Mouse (Mus musculus): ENCODE measurements at regions not wholly inside any gene's neighbourhood (a gene's known extent, or its start where the extent isn't known, plus 50 kb on each side); places are given as distances from the start of the nearest gene placed in this dataset.
"Not testable (repeated sequence)": the region's sequence is repeated elsewhere in the genome, so short reads cannot be mapped to it uniquely, and the experiment has no call there.

DNA sequence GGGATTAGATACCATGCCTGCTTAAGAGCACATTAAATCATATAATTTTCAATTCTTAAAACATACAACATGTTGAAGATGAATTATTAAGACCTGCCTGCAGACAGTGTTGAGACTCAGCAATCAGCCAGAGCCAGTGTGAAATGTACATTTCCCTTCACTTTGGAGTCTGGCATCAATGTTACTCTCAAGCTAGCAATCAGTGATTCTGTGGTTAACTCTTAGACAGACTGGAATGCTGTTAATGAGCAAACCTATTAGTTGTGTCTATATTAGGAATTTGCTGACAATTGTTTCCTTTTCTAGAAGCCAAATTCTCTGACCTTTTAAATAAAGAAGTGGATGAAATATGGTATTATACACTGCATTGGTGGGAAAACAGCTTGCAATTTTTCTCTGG lies 342.4 kb upstream of the Nectin3 start:
- H3K9ac ChIP-seq (ENCODE audit: low read depth, low read length): no peak overlapping the region
- H3K27me3 ChIP-seq (ENCODE audit: control insufficient read depth, insufficient read depth, low read depth, low read length): no peaks in the 10 kb centered on the region
- no peak overlapping the region for H3K4me2 ChIP-seq (ENCODE audit: low read depth, low read length)
- H3K4me1 ChIP-seq (ENCODE audit: control insufficient read depth, low read depth, low read length): no peaks in the 10 kb centered on the region
- no peak overlapping the region for H3K4me3 ChIP-seq (ENCODE audit: low read depth, low read length)
- no peak overlapping the region for H3K27ac ChIP-seq (ENCODE audit: low read length)
- no peaks in the 10 kb centered on the region for H3K36me3 ChIP-seq (ENCODE audit: control insufficient read depth, insufficient read depth)
- no peak for ATAC-seq (ENCODE audit: low read depth)
- H3K9me3 ChIP-seq (replicated peaks; ENCODE audit: control insufficient read depth, low read length): no peaks in the 10 kb centered on the region

DNA sequence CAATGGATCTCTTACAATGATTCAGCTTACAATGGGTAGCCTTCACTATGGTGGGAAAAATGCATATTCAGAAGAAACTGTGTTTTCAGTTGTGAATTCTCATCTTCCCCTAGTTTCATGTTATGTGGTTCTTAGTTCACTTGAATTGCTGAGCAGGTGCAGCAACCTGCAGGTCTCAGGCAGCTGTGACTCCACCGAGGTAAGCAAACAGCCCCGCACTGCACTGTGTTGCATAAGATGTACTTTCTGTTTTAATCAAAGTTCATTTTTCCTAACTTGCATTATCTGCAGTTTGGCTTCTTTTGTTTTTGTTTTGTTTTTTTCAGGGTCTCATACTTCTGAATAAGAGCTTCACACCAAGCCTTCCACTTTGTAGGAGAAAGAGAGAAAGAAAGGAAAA lies 326.8 kb upstream of the Nectin3 start:
- no peaks in the 10 kb centered on the region for H3K4me1 ChIP-seq (ENCODE audit: control insufficient read depth, low read depth, low read length)
- no peak overlapping the region for H3K4me2 ChIP-seq (ENCODE audit: low read depth, low read length)
- no peaks in the 10 kb centered on the region for H3K36me3 ChIP-seq (ENCODE audit: control insufficient read depth, insufficient read depth)
- no peak overlapping the region for H3K27ac ChIP-seq (ENCODE audit: low read length)
- WGBS (ENCODE audit: insufficient replicate concordance): 57% methylated on average over 2 of the region's 2 CpGs
- peak; percentile 60 for ATAC-seq (ENCODE audit: low read depth)
- H3K27me3 ChIP-seq (ENCODE audit: control insufficient read depth, insufficient read depth, low read depth, low read length): no peaks in the 10 kb centered on the region
- no peak overlapping the region for H3K4me3 ChIP-seq (ENCODE audit: low read depth, low read length)
- no peaks in the 10 kb centered on the region for H3K9me3 ChIP-seq (replicated peaks; ENCODE audit: control insufficient read depth, low read length)
- no peak overlapping the region for H3K9ac ChIP-seq (ENCODE audit: low read depth, low read length)

DNA sequence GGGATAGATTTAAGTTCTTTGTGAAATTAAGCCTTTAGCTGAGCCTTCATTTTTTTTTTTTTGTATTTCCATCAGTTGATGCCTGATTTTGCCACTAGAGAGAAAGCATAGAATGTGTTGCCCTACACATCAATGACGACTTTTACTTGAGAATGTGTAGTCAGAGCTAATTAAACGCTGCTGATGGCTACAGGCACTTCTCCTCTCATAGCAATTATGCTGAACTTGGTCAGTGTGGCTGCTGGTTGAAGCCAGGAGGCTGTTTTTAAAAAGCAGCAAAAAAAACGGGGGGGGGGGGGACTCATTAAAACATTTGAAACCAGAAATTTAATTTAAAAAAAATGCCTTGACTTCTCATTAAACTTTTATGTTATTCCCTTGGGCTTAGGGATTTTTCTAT lies 324.4 kb upstream of the Nectin3 start:
- Histone ChIP-seq H3K27ac (ENCODE audit: low read length) (no peak overlapping the region), H3K4me3 (ENCODE audit: low read depth, low read length) (no peak overlapping the region), H3K4me2 (ENCODE audit: low read depth, low read length) (no peak overlapping the region), H3K27me3 (ENCODE audit: control insufficient read depth, insufficient read depth, low read depth, low read length) (no peaks in the 10 kb centered on the region), H3K4me1 (ENCODE audit: control insufficient read depth, low read depth, low read length) (no peaks in the 10 kb centered on the region), H3K36me3 (ENCODE audit: control insufficient read depth, insufficient read depth) (no peaks in the 10 kb centered on the region), H3K9ac (ENCODE audit: low read depth, low read length) (no peak overlapping the region), H3K9me3 (replicated peaks; ENCODE audit: control insufficient read depth, low read length) (no peaks in the 10 kb centered on the region)
- 35% methylated on average over 3 of the region's 3 CpGs for WGBS (ENCODE audit: insufficient replicate concordance)
- no peak for ATAC-seq (ENCODE audit: low read depth)

DNA sequence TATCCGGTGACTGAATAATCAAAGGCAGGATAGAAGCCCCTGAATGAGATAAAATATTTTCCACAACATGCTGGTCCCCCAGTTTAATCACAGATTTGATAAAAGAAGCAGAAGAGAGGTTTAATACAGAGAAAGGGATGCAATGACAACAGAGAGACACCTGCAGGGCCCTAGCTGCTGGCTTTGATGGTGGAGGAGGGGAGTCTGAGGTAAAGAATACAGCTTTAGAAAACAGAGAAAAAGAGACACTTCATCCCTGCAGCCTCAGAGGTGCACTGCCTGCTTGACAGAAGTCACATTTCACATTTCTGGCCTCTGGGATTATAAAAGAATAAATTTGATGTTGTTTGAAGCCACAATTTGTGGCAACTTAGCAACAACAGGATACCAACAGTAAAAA lies 319.9 kb upstream of the Nectin3 start:
- H3K4me1 ChIP-seq (ENCODE audit: control insufficient read depth, low read depth, low read length): no peaks in the 10 kb centered on the region
- no peak overlapping the region for H3K27ac ChIP-seq (ENCODE audit: low read length)
- no peak overlapping the region for H3K4me3 ChIP-seq (ENCODE audit: low read depth, low read length)
- no peaks in the 10 kb centered on the region for H3K36me3 ChIP-seq (ENCODE audit: control insufficient read depth, insufficient read depth)
- no peak overlapping the region for H3K9ac ChIP-seq (ENCODE audit: low read depth, low read length)
- H3K27me3 ChIP-seq (ENCODE audit: control insufficient read depth, insufficient read depth, low read depth, low read length): no peaks in the 10 kb centered on the region
- H3K4me2 ChIP-seq (ENCODE audit: low read depth, low read length): no peak overlapping the region
- no peak for ATAC-seq (ENCODE audit: low read depth)
- H3K9me3 ChIP-seq (replicated peaks; ENCODE audit: control insufficient read depth, low read length): no peaks in the 10 kb centered on the region
- WGBS (ENCODE audit: insufficient replicate concordance): 72% methylated on average over 1 of the region's 1 CpGs

DNA sequence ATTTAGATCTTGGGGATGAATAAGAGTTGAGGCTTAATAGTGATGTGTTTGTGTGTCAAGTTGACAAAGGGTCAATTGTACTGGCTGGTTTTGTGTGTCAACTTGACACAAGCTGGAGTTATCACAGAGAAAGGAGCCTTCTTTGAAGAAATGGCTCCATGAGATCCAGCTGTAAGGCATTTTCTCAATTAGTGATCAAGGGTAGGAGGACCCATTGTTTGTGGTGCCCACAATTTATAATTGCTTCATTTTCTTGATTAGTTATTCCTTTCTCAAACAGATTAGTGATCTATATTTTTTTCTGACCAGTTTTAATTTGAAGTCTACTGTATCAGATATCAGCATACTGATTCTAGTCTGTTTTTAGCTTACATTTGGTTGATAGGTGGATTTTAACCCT lies 313.5 kb upstream of the Nectin3 start:
- not testable (repeated sequence) for H3K9ac ChIP-seq (ENCODE audit: low read depth, low read length); H3K27me3 ChIP-seq (ENCODE audit: control insufficient read depth, insufficient read depth, low read depth, low read length); H3K36me3 ChIP-seq (ENCODE audit: control insufficient read depth, insufficient read depth); H3K27ac ChIP-seq (ENCODE audit: low read length); H3K9me3 ChIP-seq (replicated peaks; ENCODE audit: control insufficient read depth, low read length); ATAC-seq (ENCODE audit: low read depth); H3K4me2 ChIP-seq (ENCODE audit: low read depth, low read length); H3K4me3 ChIP-seq (ENCODE audit: low read depth, low read length); H3K4me1 ChIP-seq (ENCODE audit: control insufficient read depth, low read depth, low read length)

DNA sequence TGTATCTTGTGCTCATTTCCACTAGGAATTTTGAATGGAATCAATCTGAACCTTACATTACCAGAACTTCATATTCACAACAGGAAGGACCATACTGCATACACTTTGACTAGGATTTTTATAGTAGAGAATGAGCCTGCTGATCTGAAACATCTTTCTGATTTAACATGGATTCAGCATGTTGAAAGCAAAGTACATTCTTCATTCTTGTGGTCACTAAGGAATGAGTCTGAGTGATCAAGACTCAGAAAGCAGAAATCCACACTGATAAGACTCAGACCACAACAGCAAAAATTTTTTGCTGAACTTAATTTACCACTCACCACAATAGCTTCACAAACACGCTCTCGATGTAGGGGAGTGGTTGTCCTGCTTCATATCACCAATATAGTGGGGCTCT lies 309.2 kb upstream of the Nectin3 start:
- ATAC-seq (ENCODE audit: low read depth): no peak
- H3K4me2 ChIP-seq (ENCODE audit: low read depth, low read length): no peak overlapping the region
- WGBS (ENCODE audit: insufficient replicate concordance): 64% methylated on average over 2 of the region's 2 CpGs
- no peak overlapping the region for H3K27ac ChIP-seq (ENCODE audit: low read length)
- H3K27me3 ChIP-seq (ENCODE audit: control insufficient read depth, insufficient read depth, low read depth, low read length): no peaks in the 10 kb centered on the region
- no peaks in the 10 kb centered on the region for H3K36me3 ChIP-seq (ENCODE audit: control insufficient read depth, insufficient read depth)
- no peaks in the 10 kb centered on the region for H3K4me1 ChIP-seq (ENCODE audit: control insufficient read depth, low read depth, low read length)
- H3K9ac ChIP-seq (ENCODE audit: low read depth, low read length): no peak overlapping the region
- no peak overlapping the region for H3K4me3 ChIP-seq (ENCODE audit: low read depth, low read length)
- no peaks in the 10 kb centered on the region for H3K9me3 ChIP-seq (replicated peaks; ENCODE audit: control insufficient read depth, low read length)

DNA sequence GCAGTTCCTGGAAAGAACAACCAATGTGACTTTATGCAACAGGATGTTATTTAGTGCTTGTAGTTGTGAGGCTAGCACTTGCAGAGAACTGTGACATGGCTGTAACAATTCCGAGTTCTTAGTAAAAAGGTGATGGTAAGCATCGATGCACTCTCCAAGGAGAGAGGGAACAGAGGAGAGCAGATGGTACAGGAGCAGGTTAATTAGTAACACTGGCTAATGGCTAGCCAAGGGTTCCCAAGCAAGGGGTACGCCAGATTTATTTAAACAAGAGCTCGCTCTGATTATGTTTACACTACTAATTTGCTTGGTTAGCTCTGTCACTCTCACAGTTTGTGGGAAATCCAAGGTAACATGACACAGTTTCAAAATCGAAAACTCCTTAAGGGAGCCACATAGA lies 278.0 kb upstream of the Nectin3 start:
- WGBS (ENCODE audit: insufficient replicate concordance): 45% methylated on average over 5 of the region's 5 CpGs
- no peak for ATAC-seq (ENCODE audit: low read depth)
- Histone ChIP-seq H3K4me1 (ENCODE audit: control insufficient read depth, low read depth, low read length) (no peaks in the 10 kb centered on the region), H3K27me3 (ENCODE audit: control insufficient read depth, insufficient read depth, low read depth, low read length) (no peaks in the 10 kb centered on the region), H3K9ac (ENCODE audit: low read depth, low read length) (no peak overlapping the region), H3K4me3 (ENCODE audit: low read depth, low read length) (no peak overlapping the region), H3K9me3 (replicated peaks; ENCODE audit: control insufficient read depth, low read length) (no peaks in the 10 kb centered on the region), H3K27ac (ENCODE audit: low read length) (no peak overlapping the region), H3K4me2 (ENCODE audit: low read depth, low read length) (0 out of 2 replicates have a peak overlapping the region, but pooled peaks have one; percentile 13), H3K36me3 (ENCODE audit: control insufficient read depth, insufficient read depth) (no peaks in the 10 kb centered on the region)

DNA sequence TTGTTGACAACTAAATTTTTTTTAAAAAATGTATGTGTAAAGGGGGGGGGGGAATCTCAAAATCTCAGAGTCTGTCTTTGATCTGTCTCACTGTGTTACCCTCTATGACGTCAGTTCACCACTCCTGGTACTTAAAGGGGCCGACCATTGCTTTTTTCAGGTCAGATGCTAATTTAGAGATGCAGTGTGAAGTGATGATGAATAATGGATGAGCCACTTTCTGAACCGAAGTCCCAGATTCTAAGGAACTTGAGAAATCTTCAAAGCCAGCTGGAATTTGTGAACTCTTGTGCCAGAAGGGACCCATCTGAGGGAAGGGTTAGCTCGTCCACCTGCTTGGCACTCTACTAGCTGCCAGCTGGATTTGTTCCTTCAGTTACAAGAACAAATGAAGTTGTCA lies 271.1 kb upstream of the Nectin3 start:
- Histone ChIP-seq H3K27ac (ENCODE audit: low read length) (no peak overlapping the region), H3K4me3 (ENCODE audit: low read depth, low read length) (no peak overlapping the region), H3K9me3 (replicated peaks; ENCODE audit: control insufficient read depth, low read length) (no peaks in the 10 kb centered on the region), H3K9ac (ENCODE audit: low read depth, low read length) (no peak overlapping the region), H3K4me2 (ENCODE audit: low read depth, low read length) (no peak overlapping the region), H3K27me3 (ENCODE audit: control insufficient read depth, insufficient read depth, low read depth, low read length) (no peaks in the 10 kb centered on the region), H3K36me3 (ENCODE audit: control insufficient read depth, insufficient read depth) (no peaks in the 10 kb centered on the region), H3K4me1 (ENCODE audit: control insufficient read depth, low read depth, low read length) (no peaks in the 10 kb centered on the region)
- no peak for ATAC-seq (ENCODE audit: low read depth)
- WGBS (ENCODE audit: insufficient replicate concordance): 43% methylated on average over 4 of the region's 4 CpGs

DNA sequence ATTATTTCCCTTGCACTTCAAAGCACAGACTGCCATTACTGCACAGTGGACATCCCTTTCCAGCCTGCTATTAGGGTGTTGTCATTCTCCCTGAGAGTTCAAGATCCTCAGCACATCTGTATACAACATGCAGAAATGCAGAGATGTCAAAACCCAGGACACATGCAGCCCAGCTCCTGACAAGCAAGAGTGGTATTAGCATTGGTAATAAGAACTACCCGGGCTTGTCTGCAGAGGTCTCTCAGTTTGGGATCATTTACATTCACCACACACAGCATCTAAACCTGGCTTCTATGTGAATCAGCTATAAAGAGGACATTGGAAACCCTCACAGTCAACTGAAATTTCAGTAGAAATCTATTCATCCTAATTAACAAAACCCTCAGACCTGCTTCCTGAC lies 270.1 kb upstream of the Nectin3 start:
- no peaks in the 10 kb centered on the region for H3K27me3 ChIP-seq (ENCODE audit: control insufficient read depth, insufficient read depth, low read depth, low read length)
- no peak overlapping the region for H3K4me3 ChIP-seq (ENCODE audit: low read depth, low read length)
- H3K36me3 ChIP-seq (ENCODE audit: control insufficient read depth, insufficient read depth): no peaks in the 10 kb centered on the region
- H3K27ac ChIP-seq (ENCODE audit: low read length): no peak overlapping the region
- H3K9me3 ChIP-seq (replicated peaks; ENCODE audit: control insufficient read depth, low read length): no peaks in the 10 kb centered on the region
- H3K4me1 ChIP-seq (ENCODE audit: control insufficient read depth, low read depth, low read length): no peaks in the 10 kb centered on the region
- WGBS (ENCODE audit: insufficient replicate concordance): 61% methylated on average over 1 of the region's 1 CpGs
- H3K4me2 ChIP-seq (ENCODE audit: low read depth, low read length): no peak overlapping the region
- no peak overlapping the region for H3K9ac ChIP-seq (ENCODE audit: low read depth, low read length)
- ATAC-seq (ENCODE audit: low read depth): no peak

DNA sequence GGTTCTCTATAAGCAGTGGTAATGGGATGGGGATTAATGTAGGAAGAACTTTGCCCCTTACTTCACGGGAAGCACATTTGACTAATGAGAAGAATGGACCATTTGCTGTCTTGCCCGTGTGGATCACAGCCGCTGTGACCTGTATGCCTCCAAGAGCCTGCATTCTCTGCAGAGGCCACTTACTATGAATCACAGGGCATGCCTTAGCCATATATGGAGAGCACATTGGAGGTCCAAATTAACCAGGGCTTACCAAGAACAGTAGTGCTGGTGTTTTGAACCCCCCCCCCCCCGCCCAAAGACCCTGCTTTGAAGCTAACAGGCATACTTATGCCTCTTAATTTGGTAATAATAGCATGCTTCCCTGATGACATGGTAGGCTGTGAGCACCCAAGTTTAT lies 236.8 kb upstream of the Nectin3 start:
- no peak overlapping the region for H3K27ac ChIP-seq (ENCODE audit: low read length)
- no peaks in the 10 kb centered on the region for H3K27me3 ChIP-seq (ENCODE audit: control insufficient read depth, insufficient read depth, low read depth, low read length)
- no peaks in the 10 kb centered on the region for H3K4me1 ChIP-seq (ENCODE audit: control insufficient read depth, low read depth, low read length)
- 67% methylated on average over 4 of the region's 4 CpGs for WGBS (ENCODE audit: insufficient replicate concordance)
- H3K9me3 ChIP-seq (replicated peaks; ENCODE audit: control insufficient read depth, low read length): no peaks in the 10 kb centered on the region
- no peak overlapping the region for H3K4me3 ChIP-seq (ENCODE audit: low read depth, low read length)
- H3K4me2 ChIP-seq (ENCODE audit: low read depth, low read length): no peak overlapping the region
- no peak for ATAC-seq (ENCODE audit: low read depth)
- no peaks in the 10 kb centered on the region for H3K36me3 ChIP-seq (ENCODE audit: control insufficient read depth, insufficient read depth)
- H3K9ac ChIP-seq (ENCODE audit: low read depth, low read length): no peak overlapping the region
